Mouse (Mus musculus) gastrocnemius, adult 18-20 months (tissue): ENCODE data around the gene Vangl1. TPM values are rescaled to one million over a fixed set of nuclear protein-coding genes. Genes with fewer than 3 reads are reported as not detected.

Source experiments
- DNase-seq: peaks from one replicate; pipeline ENCODE4 v3.0.0; 2021; ENCODE audit warnings: low spot score
- total RNA-seq, 2 experiments: library from RNA; stranded (reverse); gene quantifications; 2 replicates each; pipeline ENCODE4 v1.2.3; 2021

Vangl1 gene
- total RNA-seq, 2 experiments from 2014 or later, result 2.2 to 2.4 TPM

DNA sequence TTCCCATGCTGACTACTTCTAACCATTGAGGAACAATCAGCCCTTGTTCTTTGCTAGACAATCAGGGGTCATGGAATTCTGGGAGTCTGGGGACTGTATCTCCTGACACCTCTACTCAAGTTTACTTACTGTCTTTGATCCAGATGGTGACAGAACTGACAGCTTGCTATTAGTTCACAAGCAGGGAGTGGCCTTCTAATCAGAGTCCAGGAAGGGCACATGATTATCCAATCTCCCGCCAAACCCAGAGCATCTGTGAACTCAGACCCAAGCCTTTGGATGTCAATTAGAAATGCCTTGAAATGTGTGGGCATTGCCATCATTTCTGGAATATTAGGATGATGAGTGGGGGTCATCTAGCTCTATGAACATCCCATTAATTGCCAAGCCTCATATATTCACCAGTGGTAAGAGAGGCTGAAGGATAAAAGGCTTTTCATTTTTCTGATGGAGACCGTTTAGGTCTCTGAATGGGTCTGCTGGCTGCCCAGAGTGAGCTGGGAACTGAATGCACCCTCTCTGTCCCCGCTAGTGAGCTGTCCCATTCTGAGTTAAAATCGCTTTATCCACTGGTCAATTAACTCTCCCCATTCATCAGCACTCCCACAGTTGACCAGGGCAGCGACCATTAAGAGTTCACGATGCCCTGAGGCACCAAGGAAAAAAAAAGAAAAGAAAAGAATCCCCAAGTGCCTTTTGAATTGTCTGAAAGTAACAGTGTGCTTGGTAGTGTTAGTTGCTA, 58.7 kb downstream of the Vangl1 start:
- no peak for DNase-seq

DNA sequence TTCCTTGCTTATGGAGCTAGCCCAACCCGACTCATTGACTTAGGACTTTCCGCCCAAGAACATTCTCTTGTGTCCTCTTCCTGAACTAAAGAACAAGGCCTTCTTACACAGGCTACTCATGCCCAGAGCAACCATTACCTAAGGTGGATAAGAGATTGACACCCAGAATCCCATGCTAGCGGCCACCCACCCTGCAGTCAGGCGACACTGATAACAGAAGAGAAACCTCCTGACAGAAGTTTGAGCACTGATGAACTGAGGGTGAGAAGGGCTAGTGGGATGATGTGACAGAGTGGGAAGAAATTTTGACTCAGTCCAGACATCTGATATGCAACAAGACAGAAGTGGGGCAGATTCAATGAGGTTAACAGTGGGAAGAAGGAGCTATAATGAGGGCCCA, 60.1 kb downstream of the Vangl1 start:
- no peak for DNase-seq

DNA sequence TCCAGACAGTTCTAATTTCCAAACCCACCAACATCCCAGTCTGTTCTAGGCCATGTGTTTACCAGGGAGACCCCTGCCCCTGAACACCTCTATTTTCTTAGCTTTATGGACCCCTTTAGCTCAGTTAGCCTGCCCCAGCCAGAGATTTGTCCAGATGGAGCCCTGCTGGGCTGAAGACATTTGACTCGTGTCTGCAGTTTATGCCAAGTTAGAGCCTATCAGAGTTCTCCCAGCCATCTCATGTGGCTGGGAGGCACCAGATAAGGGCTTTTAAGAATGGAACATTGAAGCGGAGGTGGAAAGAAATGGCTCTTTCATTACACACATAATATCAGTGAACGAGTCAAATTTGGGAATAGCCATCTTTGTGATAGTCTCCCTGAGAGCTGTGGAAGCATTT, 61.0 kb downstream of the Vangl1 start:
- no peak for DNase-seq

DNA sequence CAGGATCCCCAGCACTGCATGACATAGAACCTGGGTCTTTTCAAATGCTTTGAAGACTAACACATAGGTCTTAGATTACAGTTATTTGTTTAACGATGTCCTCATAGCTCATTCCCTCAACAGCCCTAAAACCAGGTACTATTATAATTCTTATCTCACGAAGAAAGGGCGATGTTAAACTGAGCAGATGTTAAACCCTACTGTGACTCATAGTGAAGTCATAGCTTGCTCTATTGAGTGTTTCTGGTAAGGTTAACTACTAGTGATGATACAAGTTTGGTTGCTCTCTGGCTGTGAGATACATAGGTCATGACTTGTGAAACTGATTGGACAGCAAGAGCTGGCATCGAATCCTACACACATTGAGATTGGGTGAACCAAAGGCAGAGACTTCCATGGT, 61.5 kb downstream of the Vangl1 start:
- no peak for DNase-seq

DNA sequence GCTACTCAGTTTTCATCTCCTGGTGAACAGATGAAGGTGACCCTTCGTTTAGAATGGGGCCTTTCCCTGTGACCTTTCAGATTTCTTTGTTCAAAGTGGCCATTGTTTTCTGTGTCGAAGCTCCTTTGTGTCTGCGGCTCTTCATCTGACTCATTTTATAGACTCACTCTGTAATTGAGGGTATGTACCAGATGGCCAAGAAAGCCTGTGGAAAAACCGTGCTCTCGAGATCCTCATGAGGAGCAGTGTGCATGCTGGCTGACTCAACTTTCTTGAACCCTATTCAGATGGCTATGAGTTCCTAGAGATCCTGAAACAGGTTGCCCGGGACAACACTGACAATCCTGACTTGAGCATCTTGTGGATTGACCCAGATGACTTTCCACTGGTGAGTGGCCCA, 62.6 kb downstream of the Vangl1 start:
- no peak for DNase-seq

DNA sequence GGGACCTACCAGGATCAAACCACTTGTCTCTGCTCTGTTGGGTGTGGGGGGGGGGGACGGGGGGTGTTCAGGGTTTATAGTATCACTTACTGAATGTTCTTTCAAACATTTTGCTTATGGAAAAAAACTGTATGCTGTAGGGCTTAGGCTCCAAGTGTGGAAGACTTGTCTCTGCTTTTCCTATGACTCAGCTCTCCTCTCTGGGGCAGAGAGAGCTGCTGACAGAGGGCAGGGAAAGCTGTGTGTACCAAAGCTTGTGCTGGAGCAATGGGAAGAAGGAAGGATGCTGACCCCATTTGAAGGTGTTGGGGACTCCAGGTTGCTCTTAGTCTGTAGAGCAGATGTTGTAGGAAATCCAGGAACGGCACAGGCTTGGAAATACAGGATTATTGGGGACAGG, 63.0 kb downstream of the Vangl1 start:
- DNase-seq, result no peak

DNA sequence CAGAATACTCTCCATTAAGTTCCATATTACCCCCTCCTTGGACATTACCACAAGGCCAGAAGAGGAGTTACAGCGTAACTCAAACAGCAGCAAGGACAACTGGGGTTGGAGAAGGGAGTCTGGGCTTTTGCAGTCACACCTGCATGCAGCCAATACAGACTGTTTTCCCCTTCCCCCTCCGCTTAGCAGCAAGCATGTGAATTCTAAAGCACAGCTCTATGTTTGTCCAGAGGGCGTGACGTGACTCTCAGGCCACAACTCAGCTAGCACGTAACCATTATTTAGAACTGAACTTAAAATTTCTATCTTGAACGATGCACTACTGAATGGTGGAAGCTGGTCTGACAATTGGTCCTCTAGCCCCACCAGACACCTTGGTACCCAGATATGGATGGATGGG, 63.9 kb downstream of the Vangl1 start:
- no peak for DNase-seq

DNA sequence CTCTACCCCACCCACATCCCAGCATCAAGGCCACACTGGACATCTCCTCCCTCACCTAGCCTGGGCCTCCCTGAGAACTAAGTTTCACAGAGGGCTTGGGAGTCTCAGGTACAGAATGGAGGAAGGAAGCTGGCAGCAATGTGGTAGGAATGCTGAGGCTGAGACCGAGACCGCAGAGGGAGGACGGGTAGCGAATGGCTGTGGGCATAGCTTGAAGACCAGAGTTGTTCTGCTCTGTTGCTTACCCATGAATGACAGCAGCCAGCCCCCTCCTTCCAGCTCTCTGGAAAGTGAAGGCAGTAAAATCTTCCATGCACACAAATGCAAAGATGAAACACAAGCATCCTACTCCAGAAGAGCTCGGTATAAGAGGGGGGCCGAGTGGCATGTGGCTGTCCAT, 65.6 kb downstream of the Vangl1 start:
- DNase-seq, result no peak

DNA sequence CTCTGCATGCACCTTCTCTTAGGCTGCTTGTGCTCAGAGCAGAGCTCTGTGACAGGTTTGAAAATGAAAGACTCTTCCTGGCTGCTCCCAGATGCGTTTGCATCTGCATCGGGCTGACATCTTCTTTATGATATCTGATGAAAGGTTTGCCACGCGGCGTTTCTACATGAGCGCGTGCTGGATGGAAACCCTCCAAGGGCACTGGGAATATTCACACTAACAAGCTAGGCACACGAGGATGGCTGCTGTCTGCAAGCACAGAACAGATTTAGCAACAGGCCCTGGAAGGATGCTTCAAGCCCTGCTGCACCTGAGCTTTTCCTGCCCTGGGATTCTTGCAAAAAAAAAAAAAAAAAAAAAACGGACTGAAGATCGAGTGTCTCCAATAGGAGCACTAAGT, 67.3 kb downstream of the Vangl1 start:
- no peak for DNase-seq

DNA sequence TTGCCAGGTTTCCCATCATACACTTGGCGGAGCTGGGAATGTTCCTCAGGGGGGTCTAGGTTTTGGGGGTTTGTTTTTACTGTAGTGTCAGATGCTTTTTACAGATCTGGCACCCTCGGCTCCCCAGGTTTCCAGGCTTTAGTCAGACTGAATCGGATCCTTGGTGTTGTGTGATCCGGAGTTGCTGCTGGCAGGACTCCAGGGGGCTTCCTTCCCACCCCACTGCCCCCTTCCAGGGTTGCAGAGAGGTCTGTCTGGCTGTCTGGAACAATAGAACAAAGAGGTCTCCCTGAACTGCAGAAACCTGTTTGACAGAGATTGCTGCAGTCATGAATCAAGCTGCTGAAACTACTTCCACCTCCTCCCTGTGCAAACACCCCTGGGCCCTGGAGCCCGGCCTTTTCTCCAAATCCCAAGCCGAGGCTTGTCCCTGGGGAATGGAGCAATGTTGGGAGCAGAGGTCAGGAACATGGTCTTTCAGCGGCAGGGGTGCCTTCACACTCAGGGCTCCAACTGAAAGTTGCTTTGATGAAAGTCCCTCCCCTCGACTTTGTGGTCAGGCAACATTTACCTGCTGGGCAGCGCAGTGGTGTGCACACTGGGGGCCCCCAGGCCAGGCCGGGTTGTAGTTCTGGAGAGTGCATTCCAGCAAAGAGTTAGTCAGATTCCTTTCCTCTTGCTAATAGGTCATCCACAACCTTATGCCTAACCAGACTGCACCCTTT, 68.9 kb downstream of the Vangl1 start:
- DNase-seq, result no peak

DNA sequence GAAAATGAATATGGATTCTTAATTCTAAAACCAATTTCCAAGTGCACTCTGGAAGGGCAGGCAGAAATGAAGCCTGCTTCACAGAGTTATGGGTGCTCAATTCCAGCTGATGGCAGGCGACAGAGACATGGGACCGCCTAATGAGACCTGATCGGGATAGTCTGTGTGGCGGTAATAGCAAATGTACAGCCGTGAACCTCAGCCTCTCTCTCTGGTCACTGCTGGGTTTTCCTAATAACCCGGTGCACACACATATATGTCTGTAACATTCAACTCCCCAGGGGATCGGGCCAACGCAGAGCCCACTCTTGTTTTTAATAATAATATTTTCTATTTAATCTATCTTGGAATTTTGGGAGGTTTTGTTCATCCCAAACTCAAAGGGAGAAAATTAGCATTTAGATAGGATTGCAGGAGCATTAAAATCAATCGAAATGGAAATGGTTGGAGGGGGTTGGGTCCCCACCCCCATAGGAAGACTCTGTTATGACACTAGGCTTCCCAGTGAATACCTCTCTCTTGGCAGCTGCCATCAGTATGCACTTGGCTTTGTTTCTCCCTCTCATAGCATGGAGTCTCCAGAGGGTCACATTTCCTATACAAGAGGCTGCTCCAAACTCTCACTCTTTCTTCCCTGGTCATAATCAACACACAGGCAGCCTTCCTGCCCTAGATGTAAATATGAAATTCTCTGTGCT, 72.7 kb downstream of the Vangl1 start:
- no peak for DNase-seq

DNA sequence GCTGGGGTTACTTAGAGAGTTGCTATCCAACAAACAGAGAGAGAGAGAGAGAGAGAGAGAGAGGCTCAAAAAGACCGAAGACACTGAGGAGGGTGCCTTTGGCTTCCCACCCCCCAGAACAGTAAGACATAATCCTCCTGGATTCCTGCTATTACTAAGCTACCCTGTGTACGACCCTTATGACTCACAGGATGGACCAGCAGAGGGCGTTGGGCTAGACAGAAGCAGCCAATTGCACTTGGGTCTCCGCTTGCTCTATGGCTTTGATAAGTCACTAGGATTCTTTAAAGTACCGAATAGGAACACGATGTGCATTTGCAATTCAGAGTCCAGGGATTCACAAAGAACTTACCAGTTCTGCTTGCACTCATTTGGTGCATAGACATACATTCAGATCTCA, 74.0 kb downstream of the Vangl1 start:
- DNase-seq, result no peak

DNA sequence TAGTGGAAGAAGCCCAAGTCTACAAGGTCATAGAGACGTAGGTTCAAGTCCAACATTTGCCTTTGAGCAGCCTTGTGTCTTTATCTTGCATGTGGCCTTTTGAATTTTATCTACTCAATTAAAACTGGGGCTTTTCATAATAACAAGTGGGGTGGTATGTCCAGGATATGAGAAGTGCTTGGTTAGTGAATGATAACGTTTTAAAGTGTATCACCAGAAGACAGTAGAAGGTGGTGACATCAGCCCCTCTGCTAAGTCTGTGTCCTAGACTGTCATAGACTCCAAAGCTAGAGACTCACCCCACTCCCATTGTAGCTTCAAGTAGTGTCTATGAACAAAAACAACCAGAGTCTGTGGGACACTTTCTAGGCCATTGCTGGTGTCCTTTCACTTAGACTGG, 76.3 kb downstream of the Vangl1 start:
- DNase-seq, result no peak

DNA sequence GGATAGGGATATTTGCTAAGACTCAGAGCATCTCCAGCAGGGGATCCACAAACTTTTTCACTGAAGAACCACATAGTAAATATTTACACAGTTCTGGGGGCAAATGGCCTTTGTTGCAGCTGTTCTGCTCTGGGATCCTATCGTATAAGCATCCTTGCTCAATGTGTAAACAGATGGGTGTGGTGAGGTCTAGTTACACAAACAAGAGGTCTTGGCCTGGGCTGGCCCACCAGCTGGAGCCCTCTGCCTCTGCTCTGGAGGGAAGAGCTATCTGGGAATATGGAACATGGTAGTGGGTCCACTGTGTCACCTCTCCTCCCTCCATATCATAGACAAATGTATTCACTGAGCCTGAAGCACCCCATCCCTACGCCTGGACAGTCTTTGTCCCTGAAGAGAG, 77.4 kb downstream of the Vangl1 start:
- no peak for DNase-seq

DNA sequence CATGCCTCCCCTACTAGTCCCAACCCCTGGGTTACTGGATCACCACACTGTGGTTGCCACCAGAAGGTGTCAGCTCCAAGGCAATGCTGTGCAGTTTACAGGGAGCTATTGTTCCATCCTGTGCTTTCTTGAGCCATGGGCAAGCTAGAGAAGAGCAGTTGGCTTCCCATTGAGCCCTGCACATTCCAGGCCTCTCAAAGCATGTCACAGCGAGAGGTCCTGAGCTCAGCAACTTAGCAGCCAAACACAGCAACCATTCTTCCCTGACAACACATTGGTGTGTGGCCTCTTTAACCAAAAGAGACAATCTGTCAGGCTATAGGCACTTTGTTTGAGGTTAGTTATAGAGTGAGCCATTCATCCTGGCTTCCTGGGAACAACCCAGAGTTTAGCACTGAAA, 78.9 kb downstream of the Vangl1 start:
- DNase-seq, result no peak

DNA sequence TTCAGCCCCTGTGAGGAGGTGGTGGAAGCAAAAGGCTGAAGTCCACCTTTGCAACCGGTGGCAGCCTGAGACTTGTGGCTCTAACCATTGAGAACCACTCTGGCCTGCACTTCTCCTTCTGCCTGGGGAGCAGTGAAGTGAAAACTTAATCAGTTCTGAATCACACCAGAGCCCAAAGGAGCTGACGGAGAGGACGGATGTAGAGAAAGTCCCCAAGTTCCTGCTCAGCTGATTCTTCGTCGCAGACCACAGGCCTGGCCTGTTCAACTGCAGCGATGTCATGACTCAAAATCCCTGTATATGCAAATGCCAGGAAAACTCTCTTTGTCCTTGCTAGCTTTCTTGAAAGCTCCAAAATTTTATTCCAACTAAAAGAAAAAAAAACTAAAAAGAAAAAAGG, 80.8 kb downstream of the Vangl1 start:
- no peak for DNase-seq

DNA sequence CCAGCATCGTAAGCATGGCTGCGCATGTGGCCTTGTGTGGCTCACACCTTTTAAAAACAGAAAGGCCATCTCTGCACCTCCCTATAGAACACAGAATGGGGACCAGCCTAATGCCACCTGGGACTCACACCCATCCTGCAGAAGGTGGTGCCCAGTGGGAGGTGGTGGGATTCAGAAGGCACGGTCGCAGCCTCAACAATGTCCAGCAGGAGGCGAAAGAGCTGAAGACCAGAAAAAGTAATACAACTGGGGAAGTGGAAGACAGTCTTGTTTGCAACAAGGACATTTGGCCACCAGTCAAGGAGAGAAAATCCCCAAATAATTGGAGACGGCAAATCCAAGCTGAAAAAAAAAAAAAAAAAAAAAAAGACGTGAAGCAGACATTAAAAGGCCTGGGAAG, 82.4 kb downstream of the Vangl1 start:
- DNase-seq, result peak; percentile 5

DNA sequence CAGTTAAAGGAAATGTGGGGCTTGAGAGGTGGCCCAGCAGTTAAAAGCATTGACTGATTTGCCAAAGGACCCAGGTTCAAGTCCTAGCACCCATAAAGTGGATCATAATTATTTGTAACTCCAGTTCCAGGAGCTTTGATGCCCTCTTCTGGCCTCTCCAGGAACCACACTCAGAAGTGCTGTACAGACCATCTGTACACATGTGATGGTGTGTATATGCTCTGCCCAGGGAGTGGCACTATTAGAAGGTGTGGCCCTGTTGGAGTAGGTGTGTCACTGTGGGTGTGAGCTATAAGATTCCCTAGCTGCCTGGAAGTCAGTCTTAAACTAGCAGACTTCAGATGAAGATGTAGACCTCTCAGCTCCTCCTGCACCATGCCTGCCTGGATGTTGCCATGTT, 83.5 kb downstream of the Vangl1 start:
- DNase-seq, result no peak

DNA sequence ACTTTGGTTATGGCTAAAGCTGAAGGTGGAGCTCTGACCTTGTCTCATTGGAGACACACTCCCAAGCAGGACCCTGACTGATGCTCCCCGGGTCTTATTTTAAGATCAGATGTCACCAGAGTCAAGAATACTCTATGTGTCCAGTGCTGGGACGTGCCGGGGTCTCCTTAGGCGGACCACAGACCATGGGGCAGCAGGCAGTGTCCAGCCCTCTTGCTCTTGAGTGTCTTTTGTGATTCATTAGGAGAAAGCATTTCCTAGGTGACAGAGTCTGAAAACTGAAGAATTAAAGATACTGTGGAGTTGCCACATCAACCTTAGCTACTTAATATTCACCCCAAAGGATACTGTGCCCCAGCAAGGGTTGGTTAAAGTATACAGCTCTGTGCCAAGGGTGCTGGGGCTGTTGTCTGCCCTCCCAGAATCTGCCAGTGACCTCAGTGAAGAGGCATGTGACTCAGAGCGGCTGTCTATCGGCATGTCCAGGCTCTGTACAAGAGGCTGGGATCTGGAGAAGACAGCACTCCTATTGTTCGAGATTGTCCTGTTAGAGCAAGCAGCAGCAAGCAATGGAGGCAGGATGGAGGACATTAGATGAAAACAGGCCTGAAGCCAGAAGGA, 92.4 kb downstream of the Vangl1 start:
- DNase-seq, result no peak

DNA sequence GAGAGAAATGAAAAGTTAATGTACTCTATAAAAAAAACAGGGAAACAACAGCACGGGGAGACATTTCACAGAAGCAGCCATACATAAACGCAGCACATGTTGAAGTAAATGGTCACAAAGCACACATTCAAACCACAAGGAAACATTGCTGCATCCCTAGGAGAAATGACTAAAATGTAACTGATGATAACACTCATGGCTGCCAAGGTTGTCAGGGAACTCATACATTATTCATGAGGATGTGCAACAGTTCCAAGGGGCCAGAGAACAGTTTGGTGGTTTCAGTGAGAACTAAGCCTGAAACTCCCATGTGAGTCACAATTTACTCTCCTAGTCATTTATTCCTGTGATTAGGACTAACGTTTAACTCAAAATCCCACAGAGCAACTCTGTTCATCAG, 96.3 kb downstream of the Vangl1 start:
- no peak for DNase-seq

DNA sequence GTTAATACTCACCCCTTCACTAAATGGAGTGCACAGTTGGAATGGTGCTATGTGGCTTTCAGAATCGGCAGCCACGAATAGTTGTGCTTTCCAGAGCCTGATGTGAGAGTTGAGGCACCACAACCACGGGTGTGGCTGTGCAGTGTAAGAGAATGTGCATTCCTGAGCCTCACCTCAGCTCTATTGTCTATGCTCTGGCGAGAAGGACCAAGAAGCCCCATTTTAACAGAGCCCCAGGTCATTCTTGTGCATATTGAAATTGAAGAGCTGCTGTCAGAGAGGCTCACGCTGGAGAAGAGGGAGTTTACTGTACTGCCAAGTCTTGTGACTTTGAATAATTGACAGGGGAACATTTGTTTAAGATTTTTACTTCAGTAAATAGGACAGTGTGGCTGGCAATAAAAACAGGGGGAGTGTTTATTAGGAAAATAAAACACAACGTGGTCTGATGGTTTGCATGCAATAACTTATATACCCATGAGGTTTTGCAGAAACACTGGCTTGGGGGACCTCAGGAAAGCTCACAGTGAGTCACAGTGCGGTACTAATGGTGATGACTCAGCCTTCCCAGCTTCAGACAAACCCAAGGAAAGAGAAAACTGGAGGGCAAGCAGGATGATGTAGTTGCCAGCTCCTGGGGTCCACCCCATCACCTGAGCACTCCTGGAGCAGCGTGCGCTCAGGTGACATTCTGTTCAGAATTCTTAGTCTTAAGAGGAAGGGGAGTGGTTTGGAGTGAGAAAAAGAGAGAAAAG, 100.5 kb downstream of the Vangl1 start:
- no peak for DNase-seq
